Mouse (Mus musculus) spleen, adult 12 weeks (tissue): ENCODE results near the gene Tcf20.

Experiments
- DNase-seq: peaks from one replicate; pipeline ENCODE4 v3.0.0; 2022; ENCODE audit warnings: low spot score

Gene Tcf20

GRCm38 (mm10) chr15:82987732-82988112, at the start of gene Tcf20:
Gene Tcf20 (minus strand): TSS chr15:82987872.
- DNase-seq, result peak; percentile 79

DNA sequence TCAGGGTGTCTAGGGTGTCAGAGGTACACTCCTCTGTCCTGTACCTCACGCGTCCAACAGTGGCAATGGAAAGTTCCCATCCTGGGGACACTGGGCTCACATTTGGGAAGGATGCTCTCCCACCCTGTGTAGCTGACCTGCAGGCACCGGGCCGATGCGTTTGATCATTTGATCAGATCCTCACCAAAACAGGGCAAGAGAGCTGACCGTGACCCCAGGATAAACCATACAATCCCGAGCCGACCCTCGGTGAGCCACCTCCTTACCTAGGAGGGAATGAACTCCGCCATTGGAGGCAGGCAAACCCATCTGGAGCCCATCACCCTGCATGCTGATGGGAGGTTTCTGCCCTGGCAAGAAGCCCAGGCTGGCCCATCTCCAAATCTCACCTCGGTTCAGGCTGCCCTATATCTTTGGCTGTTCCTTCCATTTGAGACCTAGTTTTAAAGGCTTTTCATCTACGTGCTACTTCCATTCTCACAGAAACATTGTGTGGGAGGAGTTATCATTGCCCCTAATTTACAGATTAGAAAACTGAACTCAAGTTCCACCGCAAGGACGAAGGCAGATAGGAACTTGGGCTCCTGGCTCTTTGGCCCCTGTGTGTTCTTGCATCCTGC, 49.3 kb upstream of the Tcf20 start:
- no peak for DNase-seq

- DNase-seq, result peak; percentile 37
These were observed 48.4 kb upstream of the Tcf20 start for GRCm38 (mm10) chr15:83036089-83036488.

DNA sequence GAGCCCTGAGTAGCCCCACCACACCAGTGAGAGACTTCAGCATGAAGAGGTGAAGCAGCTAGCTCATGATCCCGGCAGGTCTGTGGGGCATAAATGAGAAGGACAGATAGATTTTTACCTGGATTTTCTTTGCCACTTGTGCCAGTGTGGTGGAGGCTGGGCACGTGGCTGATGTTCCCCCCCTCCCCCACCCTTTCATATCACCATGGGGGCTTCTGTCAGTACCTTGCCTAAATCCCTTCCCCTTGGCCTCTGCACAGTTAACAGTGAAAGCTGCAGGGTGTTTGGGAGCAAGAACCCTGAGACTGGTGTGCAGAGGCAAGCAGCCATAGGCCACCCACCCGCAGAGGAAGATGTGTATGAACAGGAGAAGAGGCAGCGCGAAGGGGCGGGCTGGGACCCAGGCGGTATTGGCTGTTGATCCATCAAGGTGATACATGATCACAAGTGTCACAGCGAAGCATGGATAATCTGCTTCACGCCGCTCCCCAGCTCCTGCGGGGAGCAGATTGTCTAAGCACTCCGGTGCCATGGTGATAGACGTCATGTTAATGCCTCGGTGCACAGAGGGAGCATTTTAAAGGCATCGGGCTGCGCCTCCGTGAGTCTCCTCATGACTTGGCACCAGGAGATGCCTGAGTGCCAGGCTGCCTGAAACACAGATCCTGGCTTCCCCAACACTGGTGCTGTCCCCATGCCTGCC, 46.8 kb upstream of the Tcf20 start:
- no peak for DNase-seq

GRCm38 (mm10) chr15:83032981-83033541, 45.4 kb upstream of the Tcf20 start, which contains the start of gene Nfam1:
Gene Nfam1 (minus strand): TSS chr15:83033306.
- DNase-seq, result peak; percentile 5

- no peak for DNase-seq
These were observed 43.2 kb upstream of the Tcf20 start for GRCm38 (mm10) chr15:83030884-83031283.

DNA sequence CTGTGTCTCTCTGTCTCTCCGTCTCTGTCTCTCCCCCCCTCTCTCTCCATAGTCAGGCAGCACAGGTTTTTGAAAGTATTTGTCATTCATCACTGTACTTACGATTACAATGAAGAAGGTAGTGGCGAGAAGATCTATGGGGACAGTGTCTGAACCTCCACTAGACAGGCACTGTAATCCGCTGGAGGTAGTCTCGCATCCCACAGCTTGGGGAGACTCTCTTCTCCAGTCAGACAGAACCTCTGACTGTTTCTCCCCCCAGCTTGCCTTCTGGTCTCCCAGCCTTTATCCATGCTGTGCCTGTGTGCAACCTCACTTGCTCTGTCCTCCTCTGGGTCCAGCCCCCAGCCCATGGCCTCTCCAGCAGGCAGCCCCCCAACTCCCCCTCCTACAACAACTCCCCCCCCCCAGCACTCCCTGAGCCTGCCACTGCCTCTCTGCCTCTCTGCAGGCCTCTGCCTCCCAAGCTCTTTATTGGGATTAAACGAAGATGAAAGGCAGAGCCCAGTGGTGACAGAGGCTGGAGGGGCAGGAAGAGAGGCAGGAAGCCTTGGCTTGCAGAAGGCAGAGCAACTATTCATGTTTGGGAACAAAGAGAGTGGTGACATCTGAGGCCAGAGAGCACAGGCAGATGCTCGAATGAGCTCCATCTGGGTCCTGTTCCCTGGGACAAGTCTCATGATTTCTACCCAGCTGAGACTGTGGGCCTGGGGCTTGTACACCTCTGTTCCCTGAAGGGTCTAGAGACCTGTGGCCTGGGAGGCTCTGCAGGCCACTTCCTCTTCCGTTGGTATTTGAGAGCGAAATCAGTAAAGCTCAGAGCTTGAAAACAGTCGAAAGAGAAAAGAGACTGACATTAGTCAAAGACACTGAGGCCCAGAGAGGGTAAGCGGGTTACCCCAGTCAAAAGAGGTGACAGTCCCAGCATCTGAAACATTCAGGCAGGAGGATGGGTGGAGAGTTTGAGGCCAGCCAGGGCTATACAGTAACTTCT, 42.4 kb upstream of the Tcf20 start:
- no peak for DNase-seq

GRCm38 (mm10) chr15:83026129-83026528, 38.5 kb upstream of the Tcf20 start:
- DNase-seq, result no peak

DNA sequence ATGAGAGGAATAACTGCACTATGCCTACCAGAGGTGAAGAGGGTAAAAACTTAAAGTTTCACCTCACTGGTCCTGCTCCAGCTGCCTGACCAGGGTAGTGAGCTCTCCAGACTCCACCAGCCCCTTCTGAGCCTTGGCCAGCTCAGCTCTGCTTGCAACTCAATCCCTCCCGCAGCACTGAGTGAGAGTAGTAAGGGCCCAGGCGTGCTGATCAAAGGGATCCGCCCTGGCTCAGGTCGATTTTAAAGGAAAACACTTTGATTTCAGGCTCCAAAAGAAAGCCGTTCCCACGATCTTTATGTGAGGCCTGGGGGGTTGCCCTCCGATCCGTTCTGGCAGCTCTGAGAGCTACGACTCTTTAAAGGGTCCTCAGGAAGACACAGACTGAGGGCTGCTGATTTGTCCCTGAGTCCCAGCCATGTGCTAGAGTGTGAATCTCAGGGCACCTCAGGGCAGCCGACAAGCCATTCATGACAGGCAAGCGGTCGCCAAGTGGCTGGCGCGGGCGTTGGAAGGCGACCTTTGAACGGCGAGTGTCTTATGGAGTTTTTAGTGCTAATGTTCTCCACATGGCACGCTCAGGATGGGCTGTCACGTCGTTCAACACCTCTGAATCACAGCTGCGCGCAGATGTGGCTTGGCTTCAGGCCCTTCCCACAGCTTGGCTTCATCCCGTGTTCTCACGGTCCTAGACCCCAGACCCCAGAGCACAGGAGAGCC, 37.5 kb upstream of the Tcf20 start:
- no peak for DNase-seq

- no peak for DNase-seq
These were observed 35.3 kb upstream of the Tcf20 start for GRCm38 (mm10) chr15:83022947-83023346.

GRCm38 (mm10) chr15:83010990-83011664, 23.5 kb upstream of the Tcf20 start:
- DNase-seq, result no peak

GRCm38 (mm10) chr15:83010423-83010822, 22.8 kb upstream of the Tcf20 start:
- no peak for DNase-seq

DNA sequence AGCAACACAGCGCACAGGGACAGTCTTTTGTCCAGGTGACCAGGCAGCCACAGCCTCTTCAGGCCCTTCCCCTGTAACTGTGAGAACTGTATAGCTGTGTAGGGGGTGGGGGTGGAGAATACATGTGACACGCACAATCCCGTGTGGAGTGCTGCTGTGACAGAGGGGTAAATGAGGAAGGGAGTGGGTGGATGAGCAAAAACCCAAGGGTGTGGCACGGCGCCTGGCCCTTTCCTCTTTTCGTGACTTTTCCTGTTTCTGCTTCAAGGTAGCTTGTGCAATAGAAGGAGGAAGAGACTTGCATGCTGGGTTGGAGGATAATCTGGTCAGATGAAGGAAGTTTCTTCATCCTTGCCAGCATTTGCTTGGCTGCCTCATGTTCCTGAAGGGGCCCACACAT, 21.9 kb upstream of the Tcf20 start:
- DNase-seq, result no peak

DNA sequence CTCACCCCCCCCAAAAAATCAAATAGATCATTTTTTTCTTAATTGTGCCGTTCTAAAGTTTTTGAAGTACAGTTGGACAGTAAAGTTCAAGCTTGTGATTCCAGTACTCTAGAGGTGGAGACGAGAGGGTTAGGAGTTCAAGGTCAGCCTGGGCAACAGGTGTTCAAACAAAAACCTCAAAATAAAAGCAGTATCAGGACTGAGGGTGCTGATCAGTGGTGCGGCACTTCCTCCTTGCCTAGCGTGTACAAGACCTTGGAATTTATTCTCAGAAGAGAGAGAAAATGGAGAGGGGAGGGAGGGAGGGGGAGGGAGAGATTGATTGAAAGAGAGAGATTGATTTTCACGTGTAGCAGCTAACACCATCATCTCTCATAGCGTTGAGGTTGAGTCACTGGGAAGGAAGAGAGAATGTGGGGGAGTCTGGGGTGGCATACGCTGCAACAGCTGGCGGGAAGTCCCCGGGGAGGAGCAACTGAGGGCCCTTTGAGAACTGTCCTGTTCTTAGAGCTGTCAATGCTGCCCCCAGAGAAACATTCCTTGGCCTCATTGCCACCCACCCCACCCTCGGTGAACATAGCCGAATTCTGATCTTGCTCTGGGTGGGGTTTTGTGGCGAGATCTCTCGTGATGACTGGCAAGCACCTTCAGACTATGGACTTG, 21.2 kb upstream of the Tcf20 start:
- DNase-seq, result no peak

DNA sequence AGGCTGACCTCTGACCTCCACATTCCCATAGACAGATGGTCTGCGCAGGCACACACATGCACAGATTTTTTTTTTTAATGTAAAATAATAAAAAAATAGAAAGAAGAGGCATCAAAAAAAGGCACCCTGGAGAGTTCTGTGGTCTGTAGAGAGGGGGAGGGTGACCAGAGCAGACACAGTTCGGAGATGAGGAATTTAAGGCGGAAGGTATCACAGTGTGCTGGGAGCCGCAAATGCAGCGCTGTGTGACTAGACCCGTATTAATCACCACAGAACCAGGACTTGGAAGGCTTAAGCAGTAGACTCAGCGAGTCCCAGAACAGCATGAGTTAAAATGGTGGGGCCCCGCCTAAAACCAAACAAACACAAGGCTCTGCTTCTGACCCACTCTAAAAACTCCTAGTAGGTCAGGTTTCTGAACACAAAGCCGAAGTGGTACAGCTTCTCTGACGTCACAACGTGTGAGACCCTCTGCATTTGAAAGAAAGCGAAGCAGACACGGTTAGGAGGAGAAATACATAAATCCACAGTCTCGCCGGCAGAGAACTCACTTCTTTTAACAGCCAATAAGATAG, 19.8 kb upstream of the Tcf20 start:
- no peak for DNase-seq

- no peak for DNase-seq
These were observed 15.2 kb upstream of the Tcf20 start for GRCm38 (mm10) chr15:83002665-83003548.

DNA sequence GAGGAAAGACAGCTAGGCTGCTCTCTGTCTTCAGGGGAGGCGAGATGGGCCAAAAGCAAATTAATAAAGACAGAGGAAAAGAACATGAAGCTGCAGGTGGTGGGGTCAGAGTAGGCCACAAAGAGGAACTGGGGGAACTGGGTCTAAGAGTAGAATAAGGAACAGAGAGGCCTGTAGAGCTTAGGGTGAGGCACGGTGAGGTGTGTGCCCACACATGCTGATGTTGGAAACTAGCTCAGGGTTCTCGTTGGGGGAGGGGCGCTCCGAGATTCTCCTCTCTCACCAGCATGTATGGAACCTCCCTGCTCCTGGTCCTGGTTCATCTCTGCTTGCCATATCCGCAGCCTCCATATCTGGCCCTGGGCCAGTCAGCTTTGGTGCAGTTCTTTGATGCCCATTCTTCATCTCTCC, 11.1 kb upstream of the Tcf20 start:
- DNase-seq, result no peak

DNA sequence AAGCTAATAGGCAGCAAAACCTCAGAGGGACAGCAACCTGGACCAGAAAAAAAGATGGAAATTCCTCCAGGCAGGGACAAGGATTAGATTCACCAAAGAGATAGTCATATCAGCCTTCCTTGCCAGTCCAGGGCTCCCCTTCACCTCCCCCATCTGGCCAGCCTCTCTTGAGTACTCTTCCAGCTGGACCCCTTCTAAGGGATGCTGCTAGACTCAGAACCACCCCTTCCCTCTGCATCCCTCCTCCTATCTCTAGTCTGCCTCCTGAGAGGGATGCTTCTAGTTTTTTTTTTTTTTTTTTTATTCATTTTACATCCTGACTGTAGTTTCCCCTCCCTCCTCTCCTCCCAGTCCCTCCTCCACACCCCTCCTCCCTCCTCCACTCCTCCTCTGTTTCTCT, 8.8 kb upstream of the Tcf20 start:
- DNase-seq, result no peak

DNA sequence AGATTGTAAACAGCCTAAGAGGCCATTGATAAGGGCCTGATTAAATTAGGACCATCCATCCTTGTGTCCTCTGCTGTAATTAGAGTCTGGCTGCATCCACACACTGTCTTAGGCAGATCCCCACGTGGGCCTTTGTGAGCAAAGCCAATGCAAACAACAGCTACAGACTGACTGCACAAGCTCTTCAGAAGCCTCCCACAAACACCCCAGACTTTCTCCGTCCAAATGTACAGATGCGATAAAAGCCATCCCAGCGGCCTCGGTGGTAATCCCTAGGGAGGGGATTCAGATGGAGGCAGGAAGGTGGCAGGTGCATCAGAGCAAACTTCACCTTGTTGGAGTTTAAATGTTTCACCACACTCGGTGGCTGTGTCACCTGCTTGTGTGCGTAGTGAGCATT, 7.6 kb upstream of the Tcf20 start:
- DNase-seq, result no peak
